ENCODE assay signal across 8 mouse cellular contexts in genomic region chr14:8300281-8300680, GRCm38 (mm10). TPM values are rescaled to one million over a fixed set of nuclear protein-coding genes. Genes with fewer than 3 reads are reported as not detected.
DNase-seq lines count a peak whose midpoint lies in the region; ATAC-seq and TF ChIP-seq lines count a peak whose summit lies in the region.

No protein-coding gene starts in this region.

- H3K36me3 ChIP-seq in heart, embryonic 15.5 days: no peaks in the 10 kb centered on the region
- no peaks in the 10 kb centered on the region for H3K36me3 ChIP-seq in heart, embryonic 11.5 days (ENCODE audit: control insufficient read depth, insufficient read depth, low read length)
- H3K36me3 ChIP-seq in lung, postnatal 0 days (ENCODE audit: insufficient read depth, low read length): no peaks in the 10 kb centered on the region

- whole genome bisulfite sequencing in heart, embryonic 15.5 days: 27% methylated on average over 8 of the region's 8 CpGs
- 17% methylated on average over 8 of the region's 8 CpGs for WGBS in heart, embryonic 11.5 days (ENCODE audit: insufficient replicate concordance)
- WGBS in lung, postnatal 0 days: 24% methylated on average over 8 of the region's 8 CpGs

- no peak overlapping the region for H3K27ac ChIP-seq in heart, embryonic 15.5 days
- no peak overlapping the region for H3K27ac ChIP-seq in heart, embryonic 11.5 days (ENCODE audit: low read depth, low read length)
- no peak overlapping the region for H3K27ac ChIP-seq in lung, postnatal 0 days (ENCODE audit: low read length)

- ATAC-seq in heart, embryonic 15.5 days (replicated peaks; ENCODE audit: insufficient number of reproducible peaks, insufficient read depth, low FRiP score, low read depth): peak; percentile 50; the same call in 1 of the 2 replicates
- no peak for ATAC-seq in heart, embryonic 11.5 days (replicated peaks; ENCODE audit: insufficient number of reproducible peaks, low FRiP score, low TSS enrichment)
- peak; percentile 57 for ATAC-seq in lung, postnatal 0 days

- H3K9me3 ChIP-seq in heart, embryonic 15.5 days (replicated peaks): no peaks in the 10 kb centered on the region
- H3K9me3 ChIP-seq in heart, embryonic 11.5 days (replicated peaks; ENCODE audit: control insufficient read depth, low read length): no peaks in the 10 kb centered on the region
- no peaks in the 10 kb centered on the region for H3K9me3 ChIP-seq in lung, postnatal 0 days (ENCODE audit: low read length)

- intact Hi-C loops in heart, postnatal 14 days (cut with DNase I): loop anchor here (1.0 to 5.0 kb wide), 2 partner anchors 45 to 83 kb away; no protein-coding TSS in a partner anchor

- no peak for TF ChIP-seq EP300 in lung, postnatal 0 days (IDR thresholded peaks at IDR 0.05)

- TF ChIP-seq CTCF in lung, postnatal 0 days (IDR thresholded peaks at IDR 0.05): peak; percentile 81

- H3K27me3 ChIP-seq in heart, embryonic 15.5 days: peaks cover 6% of the 10 kb centered on the region
- H3K27me3 ChIP-seq in heart, embryonic 11.5 days (ENCODE audit: control insufficient read depth, insufficient read depth, low read length): no peaks in the 10 kb centered on the region
- no peaks in the 10 kb centered on the region for H3K27me3 ChIP-seq in lung, postnatal 0 days (replicated peaks; ENCODE audit: insufficient read depth, low read length)

- H3K9ac ChIP-seq in heart, embryonic 15.5 days: no peak overlapping the region
- H3K9ac ChIP-seq in heart, embryonic 11.5 days (ENCODE audit: low read depth, low read length): no peak overlapping the region
- H3K9ac ChIP-seq in lung, postnatal 0 days (replicated peaks; ENCODE audit: low read depth): no peak overlapping the region

- peaks cover 8% of the 10 kb centered on the region; the same call in 1 of the 2 replicates for H3K4me1 ChIP-seq in heart, embryonic 15.5 days (replicated peaks)
- H3K4me1 ChIP-seq in heart, embryonic 11.5 days (ENCODE audit: control insufficient read depth, insufficient read depth, low read length): peaks cover 3% of the 10 kb centered on the region; the same call in 1 of the 2 replicates
- no peaks in the 10 kb centered on the region for H3K4me1 ChIP-seq in lung, postnatal 0 days (ENCODE audit: insufficient read depth, low read depth, low read length)

- no peak overlapping the region for H3K4me3 ChIP-seq in heart, embryonic 15.5 days
- no peak overlapping the region for H3K4me3 ChIP-seq in heart, embryonic 11.5 days (ENCODE audit: low read depth, low read length)
- H3K4me3 ChIP-seq in lung, postnatal 0 days (ENCODE audit: low read depth, low read length): no peak overlapping the region

- no peak overlapping the region for H3K4me2 ChIP-seq in heart, embryonic 15.5 days
- H3K4me2 ChIP-seq in heart, embryonic 11.5 days: no peak overlapping the region
- H3K4me2 ChIP-seq in lung, postnatal 0 days (replicated peaks; ENCODE audit: low read depth, low read length): no peak overlapping the region

- DNase-seq in 3T3-L1 (ENCODE audit: low read depth, low spot score): peak; percentile 26
- DNase-seq in adrenal gland, adult 2 months: peak; percentile 49
- peak; percentile 87 for DNase-seq in embryo, embryonic 10 days (ENCODE audit: low spot score)
- peak; percentile 64 to 78 for DNase-seq in heart, postnatal 14 days
- DNase-seq in lung, postnatal 0 days (ENCODE audit: low spot score): peak; percentile 72
- DNase-seq in thymus, postnatal 25 days: peak; percentile 33

RNA-seq across cellular contexts. Expression of gene Fam107a, which starts 17.5 kb away (rescaled TPM):
- 0.44 and 0.62 TPM in 2 replicates for polyA plus RNA-seq in heart, embryonic 15.5 days (2015; fragmentation: Nextera tagmentation; extraction: Ambion mirVana)
- 0.23 and 0.30 TPM in 2 replicates for polyA plus RNA-seq in heart, embryonic 11.5 days (2014; fragmentation: Nextera tagmentation; extraction: Ambion mirVana)
- total RNA-seq in adrenal gland, adult 2 months (2021): 1 to 10 TPM; 4.3 to 5.2 TPM
- 1.1 and 1.2 TPM in 2 replicates for polyA plus RNA-seq in adrenal gland, adult 2 months (2012; rRNA removed)
- total RNA-seq in heart, postnatal 14 days (2021): 10 to 100 TPM; 14.3 to 15.0 TPM
- 0.21 and 0.56 TPM in 2 replicates for polyA plus RNA-seq in lung, postnatal 0 days (2015; fragmentation: Nextera tagmentation; extraction: Ambion mirVana)

RNA-seq across cellular contexts. Expression of gene Acox2, which starts 41.1 kb away (rescaled TPM):
- polyA plus RNA-seq in heart, embryonic 15.5 days (2015; fragmentation: Nextera tagmentation; extraction: Ambion mirVana): 0.82 TPM in 1 of 2 replicates, not detected in the other
- polyA plus RNA-seq in heart, embryonic 11.5 days (2014; fragmentation: Nextera tagmentation; extraction: Ambion mirVana): 0.42 and 0.52 TPM in 2 replicates
- under 1 TPM in 1 of 2 experiments, not detected in 1; 0.78 TPM for total RNA-seq in adrenal gland, adult 2 months (2021)
- 0.46 and 1.9 TPM in 2 replicates for polyA plus RNA-seq in adrenal gland, adult 2 months (2012; rRNA removed)
- total RNA-seq in heart, postnatal 14 days (2021): under 1 TPM in 1 of 2 experiments, not detected in 1; 0.48 TPM
- 6.3 and 7.2 TPM in 2 replicates for polyA plus RNA-seq in lung, postnatal 0 days (2015; fragmentation: Nextera tagmentation; extraction: Ambion mirVana)

Comparison
In these comparisons a context has a peak if more than half of its experiments do, and no peak if none do; other contexts are left out.
1. DNase-seq: peak in every context shown above with its lines; median percentile 87 in embryo, embryonic 10 days; 72 in lung, postnatal 0 days; 71 in heart, postnatal 14 days; 49 in adrenal gland, adult 2 months; 33 in thymus, postnatal 25 days; 26 in 3T3-L1.